Mouse (Mus musculus) embryonic facial prominence, embryonic 11.5 days (tissue): ENCODE data around the gene Apopt1. TPM values are rescaled to one million over a fixed set of nuclear protein-coding genes. Genes with fewer than 3 reads are reported as not detected.

Source experiments
- ATAC-seq: fragments of 200-750 bp; cut with Nextera tagmentation; replicated peaks from 2 replicates; pipeline ENCODE4 v1.8.0; 2017; ENCODE audit warnings: low read depth; ENCODE audit not compliant: insufficient number of reproducible peaks, low FRiP score, low TSS enrichment
- DNase-seq: peaks from one replicate; pipeline ENCODE4 v3.0.0-alpha.2; 2015; ENCODE audit warnings: low spot score
- H3K27ac ChIP-seq: fragments of 300-500 bp; sonication (generic); replicated peaks from 2 replicates; pipeline ENCODE4 v1.5.1; 2014; ENCODE audit warnings: mild to moderate bottlenecking, low read depth, low read length, control low read depth
- H3K27me3 ChIP-seq: fragments of 300-500 bp; sonication (generic); 2 replicates; pipeline ENCODE4 v1.6.1; 2014; ENCODE audit warnings: mild to moderate bottlenecking, low read length, moderate library complexity, mixed read lengths; ENCODE audit not compliant: control insufficient read depth, insufficient read depth
- H3K36me3 ChIP-seq: fragments of 300-500 bp; sonication (generic); replicated peaks from 2 replicates; pipeline ENCODE4 v1.6.1; 2014; ENCODE audit warnings: low read depth, mild to moderate bottlenecking, low read length, moderate library complexity, mixed read lengths; ENCODE audit not compliant: control insufficient read depth, insufficient read depth
- H3K4me1 ChIP-seq: fragments of 300-500 bp; sonication (generic); 2 replicates; pipeline ENCODE4 v1.6.1; 2014; ENCODE audit warnings: low read length, mixed read lengths; ENCODE audit not compliant: control insufficient read depth, insufficient read depth
- H3K4me2 ChIP-seq: fragments of 300-500 bp; sonication (generic); 2 replicates; pipeline ENCODE4 v1.6.1; 2014; ENCODE audit warnings: low read depth, mild to moderate bottlenecking, control low read depth, low read length, moderate library complexity
- H3K4me3 ChIP-seq: fragments of 300-500 bp; sonication (generic); 2 replicates; pipeline ENCODE4 v1.5.1; 2014; ENCODE audit warnings: low read depth, low read length, control low read depth
- H3K9ac ChIP-seq: fragments of 300-500 bp; sonication (generic); replicated peaks from 2 replicates; pipeline ENCODE4 v1.6.1; 2014; ENCODE audit warnings: mild to moderate bottlenecking, control low read depth, low read length
- H3K9me3 ChIP-seq: fragments of 300-500 bp; sonication (generic); replicated peaks from 2 replicates; pipeline ENCODE4 v1.6.1; 2016; ENCODE audit warnings: mild to moderate bottlenecking, low read length, inconsistent platforms, mixed read lengths; ENCODE audit not compliant: control insufficient read depth
- whole genome bisulfite sequencing: fragments of 180-500 bp; shearing (Covaris S2); extraction: QIAGEN DNeasy Blood & Tissue Kit; methylation state at CpG from one replicate; pipeline ENCODE4 v1.1.7; 2014; 5-methylcytosine and 5-hydroxymethylcytosine counted together
- polyA plus RNA-seq: library from polyadenylated mRNA; unstranded; fragments of >200 nt; fragmentation: Nextera tagmentation; extraction: Ambion mirVana; gene quantifications from 2 replicates; pipeline ENCODE4 v1.2.1, GENCODE M21; 2014

The Apopt1 gene
- polyA plus RNA-seq, 1 experiment from 2014 or later: 57.7 TPM

DNA sequence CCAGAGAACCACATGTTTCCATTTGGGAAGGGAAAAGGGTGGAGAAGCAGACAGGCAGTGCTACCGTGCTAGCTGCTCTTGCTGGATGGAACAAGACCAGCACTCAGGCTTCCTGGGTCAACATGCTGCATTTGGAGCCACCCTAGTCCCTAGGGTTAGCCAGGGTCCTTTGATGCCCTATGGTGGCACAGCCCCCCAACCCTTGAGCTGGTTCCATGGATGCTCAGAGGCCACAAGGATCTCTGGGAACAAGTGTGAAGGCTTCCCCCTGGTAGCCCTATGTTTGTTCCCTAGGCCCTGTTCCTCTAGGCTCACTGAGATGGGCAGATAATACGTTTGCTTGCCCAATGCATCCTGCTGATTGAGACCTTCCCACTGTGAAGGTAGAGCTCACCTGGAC, 42.2 kb downstream of the Apopt1 start:
- H3K27me3 ChIP-seq: no peaks in the 10 kb centered on the region
- no peak for ATAC-seq
- H3K4me1 ChIP-seq: peaks cover 2% of the 10 kb centered on the region; the same call in 1 of the 2 replicates
- DNase-seq: no peak
- WGBS: 69% methylated on average over 2 of the region's 2 CpGs
- H3K4me3 ChIP-seq: no peak overlapping the region
- no peaks in the 10 kb centered on the region for H3K36me3 ChIP-seq
- H3K27ac ChIP-seq: no peak overlapping the region
- no peak overlapping the region for H3K9ac ChIP-seq
- no peak overlapping the region for H3K4me2 ChIP-seq
- H3K9me3 ChIP-seq: no peaks in the 10 kb centered on the region

DNA sequence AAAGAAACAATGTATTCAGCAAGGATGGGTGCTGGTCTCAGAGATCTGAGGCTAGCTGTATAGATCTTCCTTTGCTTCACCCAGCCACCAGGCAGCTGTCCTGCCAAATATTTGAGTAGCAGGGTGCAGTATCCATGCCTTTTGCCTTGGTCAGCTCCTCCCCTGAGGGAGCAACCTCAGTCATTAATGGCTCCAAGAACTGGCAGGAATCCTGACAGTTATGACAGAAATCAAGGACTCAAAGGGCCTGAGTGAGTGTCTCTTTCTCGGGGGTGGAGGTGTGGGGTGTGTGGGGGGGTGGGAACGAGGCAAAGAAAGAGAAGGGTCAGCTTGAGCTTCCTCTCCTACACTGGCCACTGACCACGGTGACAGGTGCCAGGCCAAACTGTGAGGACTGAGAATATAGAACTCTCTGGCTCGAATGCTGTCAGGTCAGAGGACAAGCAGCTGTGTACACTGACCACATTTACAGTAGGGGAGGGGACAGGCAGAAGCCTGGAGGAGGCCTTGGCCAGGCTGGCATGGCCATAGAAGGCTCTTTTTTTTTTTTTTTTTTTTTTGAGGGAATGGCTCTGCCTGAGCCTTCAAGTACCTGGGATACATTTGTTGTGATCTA, 43.1 kb downstream of the Apopt1 start:
- H3K9me3 ChIP-seq: no peaks in the 10 kb centered on the region
- H3K27ac ChIP-seq: no peak overlapping the region
- 60% methylated on average over 4 of the region's 4 CpGs for WGBS
- H3K27me3 ChIP-seq: no peaks in the 10 kb centered on the region
- H3K36me3 ChIP-seq: no peaks in the 10 kb centered on the region
- DNase-seq: no peak
- H3K9ac ChIP-seq: no peak overlapping the region
- no peak overlapping the region for H3K4me3 ChIP-seq
- peaks cover 2% of the 10 kb centered on the region; the same call in 1 of the 2 replicates for H3K4me1 ChIP-seq
- H3K4me2 ChIP-seq: no peak overlapping the region
- ATAC-seq: no peak

DNA sequence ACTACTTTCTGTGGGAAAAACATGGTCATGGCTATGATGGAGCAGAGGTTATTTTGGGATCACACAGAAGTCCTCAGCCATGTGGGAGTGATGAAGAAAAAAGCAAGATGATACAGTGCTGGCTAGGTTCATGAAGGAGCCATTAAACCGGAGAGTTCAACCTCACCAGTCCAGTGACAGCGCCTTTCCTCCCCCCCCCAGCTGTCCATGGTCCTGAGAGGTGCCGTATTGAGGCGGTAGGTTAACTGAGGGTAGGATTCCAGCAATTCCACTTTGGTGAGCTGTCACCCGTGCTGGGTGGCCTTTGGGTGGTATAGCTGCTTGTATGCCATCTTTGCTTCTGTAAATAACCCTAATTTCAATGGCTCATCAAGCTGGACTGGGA, 43.6 kb downstream of the Apopt1 start:
- DNase-seq: peak; percentile 20

DNA sequence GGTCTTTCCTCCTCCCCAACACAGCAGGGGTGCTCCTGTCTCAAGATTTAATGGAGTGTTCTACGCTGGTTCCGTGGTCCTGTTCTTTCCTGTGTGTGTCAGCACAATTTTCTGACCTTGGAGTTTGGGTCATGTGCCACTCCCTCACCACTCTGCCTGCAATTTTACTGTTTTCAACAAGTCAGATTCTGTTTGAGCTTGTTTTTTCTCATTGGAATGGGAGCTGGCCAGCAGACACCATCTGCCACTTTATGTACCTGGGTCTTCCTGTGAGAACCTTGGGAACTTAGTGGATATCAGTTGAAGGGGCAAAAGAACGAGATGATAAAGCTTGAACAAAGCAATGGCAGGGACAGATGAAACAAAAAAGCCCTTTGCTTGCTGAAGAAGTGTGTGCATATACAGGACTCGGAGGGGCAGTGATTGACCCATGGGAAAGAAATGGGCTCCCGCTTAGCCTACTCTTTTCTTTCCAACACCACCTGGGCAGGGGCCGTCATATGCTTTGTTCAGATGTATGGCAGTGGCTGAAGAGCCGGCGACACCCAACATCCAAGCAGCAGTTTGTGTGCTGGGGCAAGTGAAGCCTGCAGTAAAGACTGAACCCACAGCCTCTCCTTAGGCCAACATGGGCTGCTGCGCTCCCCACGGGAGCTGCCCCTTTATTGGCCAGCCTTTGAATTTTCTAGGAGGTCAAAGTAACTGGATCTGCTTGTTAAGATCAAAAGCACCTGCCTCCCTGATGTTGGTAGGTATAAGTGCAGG, 44.7 kb downstream of the Apopt1 start:
- Histone ChIP-seq H3K4me1 (peaks cover 2% of the 10 kb centered on the region; the same call in 1 of the 2 replicates), H3K27me3 (no peaks in the 10 kb centered on the region), H3K4me2 (peak overlapping the region; percentile 99), H3K4me3 (peak overlapping the region; percentile 91), H3K36me3 (no peaks in the 10 kb centered on the region), H3K9me3 (no peaks in the 10 kb centered on the region), H3K27ac (no peak overlapping the region), H3K9ac (peak overlapping the region; percentile 96)
- WGBS: 51% methylated on average over 10 of the region's 10 CpGs
- ATAC-seq: no peak
- no peak for DNase-seq

More for the DNA sequence above, 43.6 kb downstream of the Apopt1 start:
- WGBS: 40% methylated on average over 5 of the region's 5 CpGs
- Histone ChIP-seq H3K4me1 (peaks cover 2% of the 10 kb centered on the region; the same call in 1 of the 2 replicates), H3K36me3 (no peaks in the 10 kb centered on the region), H3K27ac (no peak overlapping the region), H3K4me3 (no peak overlapping the region), H3K9ac (no peak overlapping the region), H3K4me2 (no peak overlapping the region), H3K9me3 (no peaks in the 10 kb centered on the region), H3K27me3 (no peaks in the 10 kb centered on the region)
- no peak for ATAC-seq

DNA sequence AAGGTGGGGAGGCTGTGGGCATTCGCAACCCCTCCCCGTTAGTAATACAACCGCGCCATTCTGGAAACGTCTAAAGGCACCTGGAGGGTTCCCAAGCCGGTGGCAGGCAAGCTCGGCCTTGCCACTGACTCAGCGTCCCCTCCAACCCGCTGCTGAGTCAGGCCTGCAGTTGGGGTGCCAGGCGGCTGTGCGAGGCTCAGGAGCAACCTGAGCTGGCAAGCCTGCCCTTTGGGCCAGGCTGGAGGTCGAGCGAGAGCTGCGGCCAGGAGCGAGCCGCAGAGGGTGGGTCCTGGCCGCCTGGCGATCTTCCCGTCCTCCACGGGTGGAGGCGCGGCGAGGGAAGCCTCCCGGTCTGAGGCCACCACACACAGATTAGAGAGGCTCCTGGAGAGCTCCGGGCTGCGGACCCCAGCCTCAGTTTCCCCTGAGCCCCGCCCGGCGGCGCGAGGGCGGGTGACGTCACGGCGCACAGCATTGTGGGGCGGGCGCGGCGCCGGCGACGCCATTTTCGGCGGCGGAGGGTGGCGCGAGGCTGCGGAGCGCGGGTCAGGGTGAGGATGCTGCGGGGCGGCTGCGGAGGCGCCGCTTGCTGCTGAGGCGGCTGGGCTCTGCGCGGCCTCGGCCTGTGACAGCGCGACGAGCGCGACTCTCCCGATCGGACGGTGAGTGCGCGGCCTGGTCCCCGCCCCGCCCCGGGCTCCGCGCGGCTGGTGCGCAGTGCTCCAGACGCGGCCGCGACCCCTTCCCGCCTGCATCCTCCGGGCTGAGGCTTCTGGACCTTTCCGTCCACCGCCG, 45.5 kb downstream of the Apopt1 start, which contains the start of gene Klc1:
Gene Klc1, plus strand, starts transcription at position 469 of the 795 bp plus-strand sequence.
- 1% methylated on average over 59 of the region's 85 CpGs for WGBS
- Histone ChIP-seq H3K4me3 (peak within 1 kb of the TSS; percentile 91), H3K27me3 (no peaks in the 10 kb centered on the region), H3K4me1 (peaks cover 2% of the 10 kb centered on the region; the same call in 1 of the 2 replicates), H3K36me3 (no peaks in the 10 kb centered on the region), H3K27ac (peak within 1 kb of the TSS; percentile 81), H3K4me2 (peak within 1 kb of the TSS; percentile 99), H3K9ac (peak within 1 kb of the TSS; percentile 96), H3K9me3 (no peaks in the 10 kb centered on the region)
- peak; percentile 82 for DNase-seq
- ATAC-seq: peak; percentile 59

DNA sequence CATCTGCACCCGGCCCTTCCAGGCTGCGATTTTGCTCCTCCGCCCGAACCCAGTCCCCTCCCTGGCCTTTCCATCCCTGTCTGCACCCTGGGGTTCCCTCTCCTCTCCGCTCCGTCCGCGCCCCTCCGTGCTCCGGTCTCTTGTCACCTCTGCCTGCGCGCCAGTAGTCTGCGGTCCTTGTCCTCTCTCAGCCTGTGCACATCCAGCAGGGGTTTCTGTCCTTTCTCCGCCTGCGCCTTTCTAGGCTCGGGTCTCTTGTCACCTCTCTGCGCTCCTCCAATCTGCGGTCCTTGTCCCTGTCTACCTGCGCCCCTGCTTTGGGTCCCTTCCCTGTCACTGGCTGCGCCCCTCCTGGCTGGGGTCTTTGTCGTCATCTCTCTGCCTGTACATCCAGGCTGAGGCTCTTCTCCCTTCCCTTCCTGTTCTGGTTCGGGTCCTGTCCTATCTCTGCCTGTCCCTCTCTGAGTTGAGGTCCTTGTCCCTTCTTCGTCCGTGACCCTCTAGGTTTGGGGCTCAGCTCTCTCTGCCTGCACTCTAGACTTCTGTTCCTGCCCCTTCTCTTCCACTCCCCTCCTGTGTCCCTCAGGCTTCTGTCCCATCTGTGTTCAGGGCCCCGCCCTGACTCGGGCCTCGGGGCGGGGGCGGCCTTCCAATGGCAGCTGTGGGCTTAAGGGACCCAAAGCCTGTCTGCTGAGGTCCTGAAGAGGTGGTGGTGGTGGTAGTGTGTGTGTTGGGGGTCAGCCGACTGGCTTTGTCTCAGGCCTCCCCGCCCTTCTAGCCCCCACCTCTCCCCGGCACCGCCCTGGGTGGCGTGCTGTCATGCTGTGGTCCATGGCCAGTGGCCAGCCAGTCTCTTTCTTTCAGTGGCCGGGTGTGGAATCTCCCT, 46.4 kb downstream of the Apopt1 start:
- Histone ChIP-seq H3K36me3 (no peaks in the 10 kb centered on the region), H3K4me2 (peak overlapping the region; percentile 99), H3K27me3 (no peaks in the 10 kb centered on the region), H3K9me3 (no peaks in the 10 kb centered on the region), H3K4me1 (peaks cover 2% of the 10 kb centered on the region; the same call in 1 of the 2 replicates), H3K27ac (peak overlapping the region; percentile 81), H3K9ac (peak overlapping the region; percentile 96), H3K4me3 (peak overlapping the region; percentile 91)
- ATAC-seq: peak; percentile 55
- WGBS: 3% methylated on average over 35 of the region's 35 CpGs
- no peak for DNase-seq

DNA sequence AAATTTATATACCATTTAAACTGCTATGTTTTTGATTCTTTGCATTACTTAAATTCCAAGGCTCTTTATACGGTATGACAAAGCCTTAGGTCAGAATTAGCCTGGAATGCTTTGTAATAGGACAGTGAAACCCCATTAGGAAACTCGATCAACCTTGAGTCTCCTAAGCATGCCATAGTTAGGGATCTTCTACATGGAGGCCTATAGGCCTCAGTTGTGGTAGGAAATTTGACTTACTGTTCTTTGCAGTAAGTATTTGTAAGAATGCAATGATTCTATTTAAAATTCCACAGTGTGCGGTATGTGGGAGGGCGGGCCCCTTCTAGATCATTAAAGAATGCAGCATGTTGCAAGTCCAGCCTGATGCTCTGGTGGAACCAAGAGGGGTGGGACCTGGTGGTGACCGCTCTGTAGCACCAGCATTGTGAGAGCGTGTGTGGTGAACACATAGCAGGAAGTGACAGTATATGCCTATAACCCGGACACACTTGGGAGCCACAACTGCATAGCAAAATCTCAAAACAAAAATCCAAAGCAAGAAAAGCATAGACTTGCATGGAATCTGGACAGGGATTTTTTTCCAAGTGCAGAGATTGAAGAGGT, 47.3 kb downstream of the Apopt1 start:
- H3K27ac ChIP-seq: no peak overlapping the region
- ATAC-seq: no peak
- peaks cover 2% of the 10 kb centered on the region; the same call in 1 of the 2 replicates for H3K4me1 ChIP-seq

More for the DNA sequence above, 47.3 kb downstream of the Apopt1 start:
- no peaks in the 10 kb centered on the region for H3K9me3 ChIP-seq
- peak overlapping the region; percentile 5; the same call in 1 of the 2 replicates for H3K4me2 ChIP-seq
- WGBS: 78% methylated on average over 7 of the region's 7 CpGs
- DNase-seq: no peak
- H3K9ac ChIP-seq: no peak overlapping the region
- H3K4me3 ChIP-seq: peak overlapping the region; percentile 91; the same call in 1 of the 2 replicates
- no peaks in the 10 kb centered on the region for H3K36me3 ChIP-seq
- H3K27me3 ChIP-seq: no peaks in the 10 kb centered on the region
